Mouse (Mus musculus): Measurements from ENCODE around the gene Olfr1121.
"Not testable (repeated sequence)": the region's sequence is repeated elsewhere in the genome, so short reads cannot be mapped to it uniquely, and the experiment has no call there.

The Olfr1121 gene

GRCm38 (mm10) chr2:87369595-87369994, at the start of gene Olfr1121:
Olfr1121 (plus strand) TSS chr2:87369895.
- no peak for DNase-seq (ENCODE audit: low read depth in 2 of 2, low spot score in 2 of 2)

DNA sequence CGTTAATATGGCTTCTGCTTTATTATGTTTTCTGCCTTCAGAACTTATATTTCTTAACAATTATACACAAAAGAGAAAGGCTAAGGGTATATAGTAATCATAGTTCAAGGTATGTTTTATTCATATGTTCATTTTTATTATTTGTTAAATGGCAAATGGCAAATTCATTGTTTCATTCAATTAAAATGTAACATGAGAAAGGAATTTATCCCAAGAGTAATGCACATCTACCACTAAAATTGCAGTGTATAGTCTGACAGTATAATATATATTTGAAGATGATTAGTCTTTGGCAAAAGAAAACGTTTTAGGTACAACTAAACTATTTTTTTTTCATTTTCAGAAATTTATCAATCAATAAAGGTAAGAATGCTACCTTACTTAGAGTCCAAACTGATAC, 15.2 kb upstream of the Olfr1121 start, which contains the start of gene Olfr1120:
Gene Olfr1120, plus strand, starts transcription at position 301 of the 400 bp plus-strand sequence.
- no peak for DNase-seq (ENCODE audit: low read depth in 2 of 2, low spot score in 2 of 2)

- DNase-seq (ENCODE audit: low read depth in 2 of 2, low spot score in 2 of 2): not testable (repeated sequence)
These were observed 9.6 kb upstream of the Olfr1121 start for GRCm38 (mm10) chr2:87360121-87360520.

GRCm38 (mm10) chr2:87371726-87372125, 2.0 kb downstream of the Olfr1121 start:
- DNase-seq (ENCODE audit: low read depth in 2 of 2, low spot score in 2 of 2): no peak

DNA sequence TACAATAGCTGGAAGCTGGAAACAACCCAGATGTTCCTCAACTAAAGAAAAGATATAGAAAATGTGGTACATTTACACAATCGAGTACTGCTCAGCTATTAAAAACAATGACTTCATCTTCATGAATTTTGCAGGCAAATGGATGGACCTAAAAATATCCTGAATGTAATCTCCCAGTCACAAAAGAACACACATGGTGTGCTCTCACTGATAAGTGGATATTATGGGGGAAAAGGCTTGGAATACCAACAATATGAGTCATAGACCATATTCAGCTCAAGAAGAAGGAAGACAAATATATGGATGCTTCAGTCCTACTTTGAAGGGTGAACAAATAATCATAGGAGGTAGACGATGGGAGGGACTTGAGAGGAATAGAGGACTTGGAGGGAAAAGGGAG, 14.2 kb downstream of the Olfr1121 start:
- no peak for DNase-seq (ENCODE audit: low read depth in 2 of 2, low spot score in 2 of 2)

DNA sequence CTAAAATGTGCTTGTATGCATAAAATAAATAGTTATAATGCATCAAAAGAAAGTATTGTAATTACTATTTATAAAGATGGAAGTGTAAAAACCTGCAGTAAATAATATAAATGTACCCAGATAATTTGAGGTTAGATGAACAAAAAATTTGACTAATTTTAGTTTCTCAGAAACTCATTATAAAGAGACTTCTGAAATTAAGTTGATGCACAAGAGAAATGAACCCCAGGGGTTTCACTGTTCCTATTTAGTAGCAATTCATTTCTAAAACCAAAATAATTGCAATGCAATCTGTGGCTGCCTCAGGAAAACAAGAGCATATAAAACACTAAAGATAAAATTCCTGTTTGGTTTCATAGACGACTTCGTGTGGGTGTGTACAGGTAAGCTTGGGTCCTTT, 15.9 kb downstream of the Olfr1121 start, which contains the start of gene Olfr1122:
Gene Olfr1122, plus strand, starts transcription at position 301 of the 400 bp plus-strand sequence.
- no peak for DNase-seq (ENCODE audit: low read depth in 2 of 2, low spot score in 2 of 2)

DNA sequence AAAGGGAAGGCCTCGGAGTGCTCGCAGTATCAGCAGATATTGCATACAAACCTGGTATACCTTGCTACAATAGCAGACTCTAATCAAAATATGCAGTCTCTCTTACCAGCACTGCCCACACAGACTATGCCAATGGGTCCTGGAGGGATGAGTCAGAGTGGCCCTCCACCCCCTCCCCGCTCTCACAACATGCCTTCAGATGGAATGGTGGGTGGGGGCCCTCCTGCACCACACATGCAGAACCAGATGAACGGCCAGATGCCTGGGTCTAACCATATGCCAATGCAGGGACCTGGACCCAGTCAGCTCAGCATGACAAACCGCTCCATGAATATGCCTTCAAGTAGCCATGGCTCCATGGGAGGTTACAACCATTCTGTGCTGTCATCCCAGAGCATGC, 23.9 kb downstream of the Olfr1121 start:
- not testable (repeated sequence) for DNase-seq (ENCODE audit: low read depth in 2 of 2, low spot score in 2 of 2)

DNA sequence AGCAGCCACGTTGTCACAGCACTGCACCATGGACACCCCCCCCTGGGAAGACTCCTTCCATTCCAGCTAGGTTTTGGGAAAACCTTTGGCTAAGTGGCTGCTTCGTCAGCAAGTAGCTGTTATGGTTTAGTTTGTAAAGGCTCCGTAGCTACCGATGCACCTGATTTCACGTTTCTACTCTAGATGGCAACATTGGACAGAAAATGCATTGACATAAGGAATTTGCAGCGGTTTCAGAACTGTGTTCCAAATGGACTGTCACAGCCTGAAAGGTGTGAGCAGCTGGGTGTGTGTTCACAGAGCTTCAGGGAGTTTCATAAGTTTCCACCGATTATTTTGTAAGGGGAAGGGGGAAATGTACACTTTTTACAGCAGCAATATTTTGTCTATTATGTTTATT, 25.0 kb downstream of the Olfr1121 start:
- DNase-seq (ENCODE audit: low read depth in 2 of 2, low spot score in 2 of 2): not testable (repeated sequence)

DNA sequence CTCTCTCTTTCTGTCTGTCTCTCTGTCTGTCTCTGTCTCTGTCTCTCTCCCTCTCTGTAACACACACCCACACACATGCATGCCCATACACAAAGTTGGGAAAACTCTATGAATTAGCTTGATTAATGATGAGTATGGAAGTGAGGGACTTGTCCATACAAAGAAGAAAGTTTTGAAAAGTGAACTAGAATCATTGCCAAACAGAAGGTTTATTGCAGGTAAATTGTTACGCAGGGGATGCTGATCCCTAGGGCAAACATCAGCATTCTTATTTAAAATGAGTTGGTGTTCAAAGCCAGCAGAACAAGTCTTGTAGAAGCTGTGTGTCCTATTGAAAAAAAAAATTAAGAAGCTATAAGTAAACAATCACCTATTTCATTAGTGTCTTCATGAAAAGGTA, 46.6 kb downstream of the Olfr1121 start, which contains the start of gene Olfr1123:
Gene Olfr1123, plus strand, starts transcription at position 301 of the 400 bp plus-strand sequence.
- DNase-seq (ENCODE audit: low read depth in 2 of 2, low spot score in 2 of 2): no peak
